Mouse (Mus musculus): Measurements from ENCODE around the gene Phxr2. TPM values are rescaled to one million over a fixed set of nuclear protein-coding genes. Genes with fewer than 3 reads are reported as not detected.

Gene Phxr2
- polyA plus RNA-seq, 1 experiment from 2014 or later = not detected

DNA sequence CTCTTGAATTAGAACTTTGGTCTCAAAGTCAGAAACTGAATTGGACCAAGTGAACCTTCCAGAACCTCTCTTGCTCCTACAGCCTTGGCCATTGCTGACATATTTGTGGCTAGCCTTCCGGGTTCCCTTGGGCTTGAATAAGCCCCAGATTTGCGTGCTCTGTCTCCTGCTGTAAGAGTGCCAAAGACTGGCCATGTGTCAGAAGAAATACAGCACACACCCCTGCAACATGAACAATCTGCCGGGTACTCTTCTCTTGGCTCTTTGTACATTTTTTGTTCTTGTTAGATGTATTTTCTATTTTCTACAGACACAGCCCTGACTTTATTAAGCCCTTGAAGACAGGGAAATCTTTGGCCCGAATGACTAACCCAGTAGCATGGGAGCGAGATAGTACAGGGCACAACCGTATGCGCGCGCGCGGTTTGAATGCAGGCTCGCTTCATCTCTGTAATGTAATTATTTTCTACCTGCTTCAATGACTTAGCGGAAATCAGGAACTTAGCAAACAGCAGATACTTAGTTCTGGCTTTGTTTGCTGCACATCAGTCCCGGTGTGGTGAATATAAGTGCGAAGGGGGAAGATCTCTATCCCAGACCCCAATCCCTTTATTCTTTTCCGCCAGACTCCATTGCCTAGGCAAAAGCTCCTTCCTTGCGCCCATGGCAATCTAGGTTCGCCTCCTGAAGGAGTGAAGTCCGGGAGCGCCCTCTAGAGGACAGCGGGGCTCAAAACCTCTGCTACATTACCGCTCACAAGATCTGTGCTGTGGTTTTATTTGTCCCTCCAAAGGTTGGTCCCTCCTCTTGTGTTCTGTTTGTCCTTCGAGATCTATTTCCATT is 41.5 kb downstream of the Phxr2 start:
- Histone ChIP-seq H3K4me2 (no peak overlapping the region), H3K27me3 (0 out of 2 replicates have a peak, but pooled peaks cover 6% of the 10 kb centered on the region), H3K9ac (no peak overlapping the region), H3K36me3 (no peaks in the 10 kb centered on the region), H3K27ac (no peak overlapping the region), H3K4me3 (no peak overlapping the region), H3K9me3 (no peaks in the 10 kb centered on the region), H3K4me1 (no peaks in the 10 kb centered on the region)
- ATAC-seq (ENCODE audit: insufficient number of reproducible peaks, low FRiP score, low TSS enrichment, low read depth) = no peak
- WGBS = 42% methylated on average over 23 of the region's 23 CpGs

DNA sequence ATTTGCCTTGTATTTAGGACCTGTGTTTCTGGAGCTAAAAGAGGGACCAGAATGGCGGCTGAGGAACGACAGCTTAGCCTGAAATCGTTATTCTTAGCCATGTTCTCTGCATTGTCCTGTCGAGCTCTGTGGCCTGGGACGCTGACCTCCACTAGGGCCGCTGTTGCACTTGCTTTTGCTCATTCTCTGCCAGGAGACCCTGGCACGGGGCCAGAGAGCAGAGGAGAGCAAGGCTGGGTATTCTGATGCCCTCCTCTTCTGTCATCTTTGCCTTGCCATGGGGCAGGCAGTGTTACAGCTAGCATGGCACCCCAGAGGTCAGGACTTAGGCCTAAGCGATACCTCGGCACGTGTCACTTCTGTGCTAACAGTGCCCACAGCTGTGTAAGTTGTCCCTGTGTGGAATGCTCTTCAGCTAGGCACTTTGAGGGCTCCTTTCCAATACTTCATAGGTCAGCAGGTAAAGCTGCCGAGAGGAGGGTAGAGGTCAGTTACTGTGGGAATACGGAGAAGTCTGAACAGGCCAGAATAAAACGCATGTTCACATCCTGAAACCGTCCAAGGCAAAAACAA is 42.6 kb downstream of the Phxr2 start:
- Histone ChIP-seq H3K36me3 (no peaks in the 10 kb centered on the region), H3K4me3 (no peak overlapping the region), H3K4me1 (no peaks in the 10 kb centered on the region), H3K4me2 (no peak overlapping the region), H3K27me3 (0 out of 2 replicates have a peak, but pooled peaks cover 6% of the 10 kb centered on the region), H3K9ac (no peak overlapping the region), H3K27ac (no peak overlapping the region), H3K9me3 (no peaks in the 10 kb centered on the region)
- ATAC-seq (ENCODE audit: insufficient number of reproducible peaks, low FRiP score, low TSS enrichment, low read depth) = no peak
- WGBS = 86% methylated on average over 14 of the region's 14 CpGs

DNA sequence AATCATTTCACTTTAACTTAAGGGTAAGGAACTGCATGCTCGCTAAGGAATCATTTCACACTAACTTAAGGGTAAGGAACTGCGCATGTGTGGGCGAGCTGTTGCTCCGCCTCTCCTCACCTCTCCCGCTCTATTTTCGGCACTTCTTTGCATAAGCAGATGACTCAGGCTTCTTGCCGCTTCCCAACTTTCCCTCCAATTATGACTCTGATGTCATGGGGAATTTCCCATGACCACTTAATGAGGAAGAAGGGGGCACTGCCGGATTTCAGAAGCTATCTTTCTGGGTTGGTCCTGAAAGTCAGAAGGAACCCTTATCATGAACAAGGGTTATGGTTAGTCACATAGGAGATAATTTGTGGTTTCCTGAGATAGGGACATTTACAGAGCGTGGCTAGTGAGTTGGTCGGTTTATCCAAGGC is 44.5 kb downstream of the Phxr2 start:
- 77% methylated on average over 10 of the region's 10 CpGs for WGBS
- no peaks in the 10 kb centered on the region for H3K36me3 ChIP-seq
- no peaks in the 10 kb centered on the region for H3K9me3 ChIP-seq
- H3K27me3 ChIP-seq = 0 out of 2 replicates have a peak, but pooled peaks cover 6% of the 10 kb centered on the region
- no peak for ATAC-seq (ENCODE audit: insufficient number of reproducible peaks, low FRiP score, low TSS enrichment, low read depth)
- no peak overlapping the region for H3K27ac ChIP-seq
- no peak overlapping the region for H3K4me2 ChIP-seq
- no peak overlapping the region for H3K4me3 ChIP-seq
- H3K4me1 ChIP-seq = no peaks in the 10 kb centered on the region
- no peak overlapping the region for H3K9ac ChIP-seq

DNA sequence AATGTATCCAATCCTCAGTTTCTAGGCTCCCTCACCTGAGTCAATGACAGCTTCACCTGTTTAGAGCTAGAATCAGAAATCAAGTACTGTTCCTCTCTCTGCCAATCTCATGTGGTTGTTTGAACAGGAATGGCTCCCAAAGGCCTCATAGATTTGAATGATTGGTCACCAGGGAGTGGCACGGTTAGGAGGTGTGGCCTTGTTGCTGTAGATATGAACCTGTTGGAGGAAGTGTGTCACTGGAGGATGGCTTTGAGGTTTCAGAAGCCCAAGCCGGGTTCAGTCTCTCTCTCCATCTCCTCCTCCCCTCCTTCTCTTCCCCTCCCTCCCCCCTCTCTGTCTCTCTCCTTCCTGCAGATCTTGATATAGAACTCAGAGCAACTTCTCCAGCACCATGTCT is 47.5 kb downstream of the Phxr2 start:
- no peak for ATAC-seq (ENCODE audit: insufficient number of reproducible peaks, low FRiP score, low TSS enrichment, low read depth)
- Histone ChIP-seq H3K9ac (no peak overlapping the region), H3K27ac (no peak overlapping the region), H3K4me1 (no peaks in the 10 kb centered on the region), H3K9me3 (no peaks in the 10 kb centered on the region), H3K27me3 (no peaks in the 10 kb centered on the region), H3K4me2 (no peak overlapping the region), H3K36me3 (no peaks in the 10 kb centered on the region), H3K4me3 (no peak overlapping the region)
- WGBS = 70% methylated on average over 2 of the region's 2 CpGs

DNA sequence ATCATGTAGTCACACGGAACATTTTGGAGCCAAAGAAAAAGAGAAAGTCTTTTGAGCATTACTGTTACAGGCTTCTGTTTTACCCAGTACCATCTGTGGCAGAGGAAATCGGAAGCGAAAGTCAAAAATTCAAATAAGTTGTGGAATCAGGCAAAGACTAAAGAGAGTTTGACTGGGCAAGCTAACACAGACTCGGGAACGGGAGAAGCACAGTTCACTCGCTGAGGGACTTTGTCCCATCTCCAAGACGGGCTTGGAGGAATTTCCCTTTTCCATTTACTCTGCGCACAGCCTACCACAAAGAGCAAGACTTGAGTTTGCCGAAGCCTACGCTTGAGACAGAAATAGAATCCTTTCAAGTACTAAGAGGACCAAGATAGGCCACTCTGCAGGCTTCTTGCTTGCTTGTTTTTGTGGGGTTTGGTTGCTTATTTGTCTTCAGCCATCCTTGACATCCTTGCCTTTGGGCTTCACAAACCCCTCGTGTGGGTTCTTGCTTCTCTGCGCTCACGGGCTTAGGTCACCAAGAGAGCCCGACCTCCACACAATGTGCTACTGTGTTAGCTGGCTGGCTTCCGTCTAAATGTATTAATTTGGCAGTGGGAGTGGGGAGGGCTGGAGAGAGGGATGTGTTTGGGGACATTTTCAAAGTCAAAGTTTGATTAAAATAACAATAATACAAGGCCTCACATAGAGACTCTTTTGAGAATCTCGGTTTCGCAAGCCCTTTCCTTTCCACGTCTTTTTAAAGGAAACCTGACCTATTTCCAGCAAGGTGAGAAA is 49.8 kb downstream of the Phxr2 start:
- no peaks in the 10 kb centered on the region for H3K9me3 ChIP-seq
- no peak overlapping the region for H3K27ac ChIP-seq
- H3K27me3 ChIP-seq = no peaks in the 10 kb centered on the region
- ATAC-seq (ENCODE audit: insufficient number of reproducible peaks, low FRiP score, low TSS enrichment, low read depth) = no peak
- H3K36me3 ChIP-seq = no peaks in the 10 kb centered on the region
- no peak overlapping the region for H3K4me2 ChIP-seq
- H3K4me3 ChIP-seq = no peak overlapping the region
- H3K9ac ChIP-seq = no peak overlapping the region
- H3K4me1 ChIP-seq = no peaks in the 10 kb centered on the region
- WGBS = 76% methylated on average over 18 of the region's 18 CpGs

Other genes starting within 250 kb of the Phxr2 start
- 132 and 139 TPM in 2 replicates for gene Atp2b1, start 211.9 kb downstream of the Phxr2 start, polyA plus RNA-seq (2015; fragmentation: Nextera tagmentation; extraction: Ambion mirVana)
- 15.3 and 15.6 TPM in 2 replicates for gene Poc1b, start 19.3 kb downstream of the Phxr2 start, polyA plus RNA-seq (2015; fragmentation: Nextera tagmentation; extraction: Ambion mirVana)
- gene Galnt4, start 18.2 kb downstream of the Phxr2 start, polyA plus RNA-seq (2015; fragmentation: Nextera tagmentation; extraction: Ambion mirVana) = 11.3 and 12.1 TPM in 2 replicates
- 66.8 and 71.9 TPM in 2 replicates for gene Dusp6, start 136.9 kb upstream of the Phxr2 start, polyA plus RNA-seq (2015; fragmentation: Nextera tagmentation; extraction: Ambion mirVana)